ENCODE assay signal across 16 mouse cellular contexts in genomic region chr1:130770487-130770886, GRCm38 (mm10). TPM values are rescaled to one million over a fixed set of nuclear protein-coding genes. Genes with fewer than 3 reads are reported as not detected.
DNase-seq lines count a peak whose midpoint lies in the region; ATAC-seq and TF ChIP-seq lines count a peak whose summit lies in the region.
"Had no signal": no experiment of that assay in that cellular context is flagged by ENCODE, and none has a peak within 500 bp of the region (broad histone marks: within the 10 kb centered on the region; RNA-seq: fewer than 3 reads in every experiment).

No protein-coding gene starts in this region.

- no peak for TF ChIP-seq CTCF in kidney, postnatal 0 days (IDR thresholded peaks at IDR 0.05; ENCODE audit: low read depth)

- WGBS in kidney, postnatal 0 days = 76% methylated on average over 4 of the region's 4 CpGs
- WGBS in hindbrain, embryonic 11.5 days = 89% methylated on average over 4 of the region's 4 CpGs

- no peaks in the 10 kb centered on the region for H3K27me3 ChIP-seq in kidney, postnatal 0 days (ENCODE audit: insufficient read depth, low read length)
- H3K27me3 ChIP-seq in hindbrain, embryonic 11.5 days (ENCODE audit: control insufficient read depth, insufficient read depth, low read length) = no peaks in the 10 kb centered on the region
- H3K27me3 ChIP-seq: CH12.LX; embryonic facial prominence, embryonic 12.5 days; forebrain, embryonic 15.5 days; neural tube, embryonic 12.5 days had no signal

- peak; percentile 76; the same call in 1 of the 2 replicates for ATAC-seq in kidney, postnatal 0 days (replicated peaks; ENCODE audit: low FRiP score, low read depth)
- no peak for ATAC-seq in hindbrain, embryonic 11.5 days (ENCODE audit: low FRiP score)
- ATAC-seq: forebrain, embryonic 15.5 days; midbrain, embryonic 16.5 days had no signal

- no peak overlapping the region for H3K4me3 ChIP-seq in kidney, postnatal 0 days (replicated peaks; ENCODE audit: low read depth, low read length)
- H3K4me3 ChIP-seq in hindbrain, embryonic 11.5 days (ENCODE audit: low read depth, low read length) = no peak overlapping the region
- H3K4me3 ChIP-seq: embryonic facial prominence, embryonic 12.5 days; forebrain, embryonic 15.5 days; neural tube, embryonic 12.5 days had no signal

- H3K4me2 ChIP-seq in kidney, postnatal 0 days (ENCODE audit: low read length) = no peak overlapping the region
- H3K4me2 ChIP-seq in hindbrain, embryonic 11.5 days (replicated peaks; ENCODE audit: low read depth, low read length) = no peak overlapping the region
- H3K4me2 ChIP-seq: embryonic facial prominence, embryonic 12.5 days; forebrain, embryonic 15.5 days; neural tube, embryonic 12.5 days had no signal

- no peak overlapping the region for H3K9ac ChIP-seq in kidney, postnatal 0 days (ENCODE audit: low read depth, low read length)
- no peak overlapping the region for H3K9ac ChIP-seq in hindbrain, embryonic 11.5 days (ENCODE audit: low read depth, low read length)
- H3K9ac ChIP-seq: embryonic facial prominence, embryonic 12.5 days; forebrain, embryonic 15.5 days; neural tube, embryonic 12.5 days had no signal

- peak; percentile 30 for DNase-seq in urinary bladder, postnatal 25 days (ENCODE audit: low spot score)
- DNase-seq in urinary bladder, postnatal 10 days (ENCODE audit: low spot score) = no peak
- peak; percentile 8 for DNase-seq in kidney, postnatal 0 days (ENCODE audit: low spot score)
- DNase-seq in lung, postnatal 25 days (ENCODE audit: low spot score) = peak; percentile 91
- DNase-seq in left cerebral cortex, adult 11 months (ENCODE audit: low spot score) = no peak
- DNase-seq in right cerebral cortex, postnatal 10 days (ENCODE audit: low spot score in 2 of 2) = no peak
- no peak for DNase-seq in hindbrain, embryonic 11.5 days (ENCODE audit: low spot score)
- DNase-seq: cerebellum, adult 9-11 months; heart, postnatal 4 days; layer of hippocampus, postnatal 36 days had no signal

- no peaks in the 10 kb centered on the region for H3K36me3 ChIP-seq in kidney, postnatal 0 days (ENCODE audit: insufficient read depth, low read length)
- H3K36me3 ChIP-seq in hindbrain, embryonic 11.5 days (ENCODE audit: control insufficient read depth, insufficient read depth, low read length) = no peaks in the 10 kb centered on the region
- H3K36me3 ChIP-seq: embryonic facial prominence, embryonic 12.5 days; forebrain, embryonic 15.5 days; neural tube, embryonic 12.5 days had no signal

- H3K4me1 ChIP-seq in kidney, postnatal 0 days (replicated peaks; ENCODE audit: insufficient read depth, low read length) = no peaks in the 10 kb centered on the region
- H3K4me1 ChIP-seq in hindbrain, embryonic 11.5 days (replicated peaks; ENCODE audit: control insufficient read depth, insufficient read depth, low read length) = no peaks in the 10 kb centered on the region
- H3K4me1 ChIP-seq: embryonic facial prominence, embryonic 12.5 days; forebrain, embryonic 15.5 days; neural tube, embryonic 12.5 days had no signal

- no peak overlapping the region for H3K27ac ChIP-seq in kidney, postnatal 0 days
- no peak overlapping the region for H3K27ac ChIP-seq in hindbrain, embryonic 11.5 days (ENCODE audit: low read depth, low read length)
- H3K27ac ChIP-seq: embryonic facial prominence, embryonic 12.5 days; forebrain, embryonic 15.5 days; neural tube, embryonic 12.5 days had no signal

- no peaks in the 10 kb centered on the region for H3K9me3 ChIP-seq in kidney, postnatal 0 days (replicated peaks; ENCODE audit: low read length)
- H3K9me3 ChIP-seq in hindbrain, embryonic 11.5 days (ENCODE audit: control insufficient read depth, low read length) = no peaks in the 10 kb centered on the region
- H3K9me3 ChIP-seq: embryonic facial prominence, embryonic 12.5 days; forebrain, embryonic 15.5 days; neural tube, embryonic 12.5 days had no signal

RNA-seq across cellular contexts. Expression of gene Fcamr, which starts 30.2 kb away (rescaled TPM):
- 0.08 TPM in 1 of 2 replicates, not detected in the other for polyA plus RNA-seq in kidney, postnatal 0 days (2015; fragmentation: Nextera tagmentation; extraction: Ambion mirVana)
- polyA plus RNA-seq in hindbrain, embryonic 11.5 days (2014; fragmentation: Nextera tagmentation; extraction: Ambion mirVana) = 0.14 TPM in 1 of 2 replicates, not detected in the other
- polyA plus RNA-seq: embryonic facial prominence, embryonic 12.5 days; forebrain, embryonic 15.5 days; midbrain, embryonic 16.5 days; neural tube, embryonic 12.5 days had no signal

RNA-seq across cellular contexts. Expression of gene AA986860, which starts 38.7 kb away (rescaled TPM):
- polyA plus RNA-seq in kidney, postnatal 0 days (2015; fragmentation: Nextera tagmentation; extraction: Ambion mirVana) = 15.3 and 17.7 TPM in 2 replicates
- 0.46 and 0.79 TPM in 2 replicates for polyA plus RNA-seq in hindbrain, embryonic 11.5 days (2014; fragmentation: Nextera tagmentation; extraction: Ambion mirVana)

RNA-seq across cellular contexts. Expression of gene Pfkfb2, which starts 41.4 kb away (rescaled TPM):
- 6.7 and 7.3 TPM in 2 replicates for polyA plus RNA-seq in kidney, postnatal 0 days (2015; fragmentation: Nextera tagmentation; extraction: Ambion mirVana)
- polyA plus RNA-seq in hindbrain, embryonic 11.5 days (2014; fragmentation: Nextera tagmentation; extraction: Ambion mirVana) = 9.2 and 10.1 TPM in 2 replicates

RNA-seq across cellular contexts. Expression of gene Yod1, which starts 53.4 kb away (rescaled TPM):
- 9.7 and 11.5 TPM in 2 replicates for polyA plus RNA-seq in kidney, postnatal 0 days (2015; fragmentation: Nextera tagmentation; extraction: Ambion mirVana)
- polyA plus RNA-seq in hindbrain, embryonic 11.5 days (2014; fragmentation: Nextera tagmentation; extraction: Ambion mirVana) = 14.8 and 17.7 TPM in 2 replicates

RNA-seq across cellular contexts. Expression of gene Gm29427, which starts 54.9 kb away (rescaled TPM):
- polyA plus RNA-seq in kidney, postnatal 0 days (2015; fragmentation: Nextera tagmentation; extraction: Ambion mirVana) = not detected in 2 replicates
- not detected in 2 replicates for polyA plus RNA-seq in hindbrain, embryonic 11.5 days (2014; fragmentation: Nextera tagmentation; extraction: Ambion mirVana)
- polyA plus RNA-seq: embryonic facial prominence, embryonic 12.5 days; forebrain, embryonic 15.5 days; limb, embryonic 14.5 days; midbrain, embryonic 16.5 days; neural tube, embryonic 12.5 days had no signal

Comparison
In these comparisons a context has a peak if more than half of its experiments do, and no peak if none do; other contexts are left out.
1. DNase-seq: peak in urinary bladder, postnatal 25 days (single experiment), kidney, postnatal 0 days (single experiment) and lung, postnatal 25 days (single experiment); none in urinary bladder, postnatal 10 days (single experiment), left cerebral cortex, adult 11 months (single experiment), right cerebral cortex, postnatal 10 days (0 of 2) and hindbrain, embryonic 11.5 days (single experiment).